Mouse (Mus musculus) layer of hippocampus, postnatal 10 days (tissue): Measurements from ENCODE around the gene Nit2. TPM values are rescaled to one million over a fixed set of nuclear protein-coding genes. Genes with fewer than 3 reads are reported as not detected.
A peak's percentile ranks its signal among the peaks of the same experiment; 100 is the strongest.
"Not testable (repeated sequence)": the region's sequence is repeated elsewhere in the genome, so short reads cannot be mapped to it uniquely, and the experiment has no call there.

Source experiments
- DNase-seq, 2 experiments: peaks; one replicate each; pipeline ENCODE4 v3.0.0; 2021; ENCODE audit warnings: low spot score in 2 of 2
- long read RNA-seq: library from polyadenylated mRNA; stranded (forward); transcript quantifications from one replicate; pipeline ENCODE4 v2.0.0, GENCODE M21; 2023
- total RNA-seq, 2 experiments: library from RNA; stranded (reverse); gene quantifications; 2 replicates each; pipeline ENCODE4 v1.2.3; 2021

Nit2 gene
- 10 to 100 TPM; 21.3 to 23.8 TPM for total RNA-seq
- long read RNA-seq, transcript Nit2-201 (10 exons, 1,286 nt), result major isoform, 31 of 37 reads
- long read RNA-seq, partial matches to known transcripts, result 1 of 37 reads
- long read RNA-seq, other reads (novel, unspliced or antisense), result 5 of 37 reads

DNA sequence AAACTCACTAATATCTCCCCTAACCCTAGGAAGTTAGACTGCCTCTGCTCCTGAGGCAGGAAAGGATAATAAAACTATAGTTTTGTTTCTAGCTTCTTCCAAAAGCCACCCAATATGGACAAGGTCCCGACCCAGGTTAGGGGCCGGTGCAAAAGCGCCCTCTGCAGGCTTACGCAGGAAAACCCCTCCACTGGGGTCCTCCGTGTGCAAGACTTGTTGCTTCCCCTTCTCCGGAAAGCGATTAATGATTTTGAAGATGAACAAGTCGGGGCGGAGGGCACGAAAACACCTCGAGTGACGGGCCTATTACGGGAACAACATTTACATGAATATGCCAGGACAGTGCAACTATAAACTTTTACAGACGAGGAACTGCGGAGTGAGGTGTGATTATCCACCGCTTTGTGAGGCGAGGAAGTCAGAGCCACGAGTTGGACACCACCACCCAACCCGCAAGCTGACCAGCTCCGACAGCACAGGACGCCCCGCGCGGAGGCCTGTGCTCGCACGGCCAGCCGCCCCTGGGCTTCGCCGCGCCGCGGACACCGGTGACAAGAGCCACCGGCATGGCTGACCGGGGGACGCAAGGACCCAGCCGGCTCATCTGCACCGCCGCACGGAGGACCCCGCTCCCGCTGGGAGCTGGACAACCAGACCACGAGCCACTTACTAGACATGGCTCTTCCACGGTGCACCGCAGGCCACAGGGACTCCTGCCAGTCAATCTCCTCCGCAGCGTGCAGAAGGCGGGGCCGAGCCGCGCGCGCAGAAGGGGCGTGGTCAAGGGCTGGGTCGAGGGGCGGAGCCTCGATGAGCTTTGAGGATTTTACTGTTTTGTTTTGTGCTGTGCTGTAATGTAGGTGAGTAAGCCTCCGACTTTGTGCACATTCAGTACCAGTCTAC lies at the start of gene Nit2:
Nit2 (minus strand) TSS at position 731 of the 903 bp plus-strand sequence.
- peak; percentile 94 to 97 for DNase-seq

GRCm38 (mm10) chr16:57215957-57216356 lies 48.8 kb upstream of the Nit2 start:
- no peak for DNase-seq

- DNase-seq, result no peak
These were observed 43.9 kb upstream of the Nit2 start for GRCm38 (mm10) chr16:57211037-57211436.

- DNase-seq, result no peak
These were observed 41.2 kb upstream of the Nit2 start for GRCm38 (mm10) chr16:57208342-57208741.

GRCm38 (mm10) chr16:57197281-57197680 lies 30.1 kb upstream of the Nit2 start:
- no peak for DNase-seq

DNA sequence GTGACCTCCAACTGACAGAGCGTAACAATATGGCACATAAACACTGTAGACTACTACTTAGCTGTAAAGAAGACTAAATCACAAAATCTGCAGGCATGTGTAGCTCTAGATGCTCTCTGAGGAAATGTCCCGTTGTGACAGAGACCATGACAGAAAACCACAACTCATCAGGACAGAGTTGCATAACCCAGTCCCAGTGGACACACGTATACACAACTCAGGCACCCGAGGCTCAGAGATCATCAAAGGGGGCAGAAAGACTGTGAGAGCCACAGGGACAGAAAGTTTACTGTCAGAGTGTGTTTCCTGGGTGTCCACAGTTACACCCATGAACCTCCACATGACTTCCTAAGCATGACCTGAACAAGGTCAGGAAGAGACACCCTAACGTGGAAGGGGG lies 29.4 kb upstream of the Nit2 start:
- DNase-seq, result no peak

- DNase-seq, result no peak
These were observed 24.1 kb upstream of the Nit2 start for GRCm38 (mm10) chr16:57191214-57191613.

GRCm38 (mm10) chr16:57190390-57190789 lies 23.2 kb upstream of the Nit2 start:
- DNase-seq, result no peak

- no peak for DNase-seq
These were observed 22.4 kb upstream of the Nit2 start for GRCm38 (mm10) chr16:57189493-57189892.

DNA sequence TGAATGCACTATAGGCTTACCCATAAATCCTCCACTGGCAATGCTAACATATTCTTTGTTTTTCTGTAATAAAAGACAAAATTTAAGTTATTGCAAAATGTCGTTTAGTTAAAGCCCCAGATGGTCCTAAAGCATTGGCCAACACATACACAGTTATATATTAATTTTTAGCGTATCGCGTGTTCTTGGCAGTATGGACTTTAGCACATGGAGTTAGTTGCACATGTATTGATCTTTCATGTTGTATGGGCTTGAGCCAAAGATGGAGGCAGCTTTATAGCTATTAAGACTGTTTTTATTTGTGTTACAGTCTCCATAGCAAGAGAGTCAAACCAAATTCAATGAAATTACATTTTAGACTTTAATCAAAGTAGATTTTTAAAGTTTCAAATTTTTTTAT lies 19.5 kb upstream of the Nit2 start:
- no peak for DNase-seq

DNA sequence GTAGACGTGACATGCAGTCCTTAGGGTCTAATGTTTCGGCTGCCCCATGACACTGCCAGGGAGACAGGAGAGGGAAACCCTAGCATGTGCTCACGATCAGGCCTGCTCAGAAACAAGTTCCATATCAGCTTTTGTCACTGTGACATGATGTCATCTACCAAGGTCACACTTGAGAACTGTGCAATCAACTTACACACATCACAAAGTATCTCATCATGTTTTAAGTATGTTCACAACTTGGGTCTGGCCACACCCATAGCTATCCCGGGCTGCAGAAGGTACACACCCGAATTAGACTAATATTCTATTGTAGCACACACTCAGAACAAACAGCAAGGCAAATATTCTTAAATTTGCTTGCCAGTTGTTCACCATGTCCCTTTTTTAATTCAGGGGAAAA lies 14.9 kb upstream of the Nit2 start:
- no peak for DNase-seq

GRCm38 (mm10) chr16:57181180-57181579 lies 14.0 kb upstream of the Nit2 start:
- peak; percentile 27 to 42 for DNase-seq

DNA sequence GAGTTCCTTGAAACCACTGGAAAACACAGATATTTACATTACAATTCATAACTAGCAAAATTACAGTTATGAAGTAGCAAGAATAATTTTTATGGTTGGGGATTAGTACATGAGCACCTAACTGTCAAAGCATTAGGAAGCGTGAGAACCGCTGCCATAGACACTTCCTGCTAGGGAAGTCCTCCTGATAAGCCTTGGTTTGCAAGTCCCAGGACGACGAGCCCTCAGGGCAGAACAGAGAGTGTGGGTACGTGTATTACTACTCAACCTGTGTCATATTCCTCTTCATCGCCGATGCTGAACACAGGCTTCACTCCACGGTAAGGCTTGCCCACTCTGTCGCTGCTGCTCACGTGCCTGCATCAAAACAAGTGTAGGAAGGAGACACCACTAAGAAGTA lies 10.5 kb upstream of the Nit2 start:
- no peak for DNase-seq

- peak; percentile 19 to 31 for DNase-seq
These were observed 10.1 kb upstream of the Nit2 start for GRCm38 (mm10) chr16:57177254-57177653.

- DNase-seq, result no peak
These were observed 9.1 kb upstream of the Nit2 start for GRCm38 (mm10) chr16:57176276-57176675.

GRCm38 (mm10) chr16:57175751-57176150 lies 8.6 kb upstream of the Nit2 start:
- no peak for DNase-seq

GRCm38 (mm10) chr16:57174480-57174879 lies 7.3 kb upstream of the Nit2 start:
- not testable (repeated sequence) for DNase-seq

- DNase-seq, result no peak
These were observed 4.4 kb upstream of the Nit2 start for GRCm38 (mm10) chr16:57171570-57171969.

DNA sequence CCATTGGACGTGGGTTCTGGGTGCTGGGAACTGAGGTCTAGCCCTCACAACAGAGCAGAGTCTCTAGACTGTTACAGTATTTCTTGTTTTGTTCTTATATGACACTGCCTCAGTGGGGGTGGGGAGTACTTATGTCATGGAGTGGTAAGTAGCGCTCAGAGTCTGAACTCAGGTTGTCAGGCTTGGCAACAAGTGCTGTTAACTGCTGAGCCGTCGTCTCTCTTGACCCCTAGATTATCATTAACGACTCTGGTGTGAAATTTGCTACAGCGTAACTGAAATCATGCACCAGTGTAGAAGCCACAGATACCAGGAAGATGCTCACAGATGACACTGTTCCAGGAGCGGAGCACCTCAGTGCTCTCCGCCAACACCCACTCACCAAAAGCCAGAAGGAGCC lies 4.0 kb upstream of the Nit2 start:
- no peak for DNase-seq

DNA sequence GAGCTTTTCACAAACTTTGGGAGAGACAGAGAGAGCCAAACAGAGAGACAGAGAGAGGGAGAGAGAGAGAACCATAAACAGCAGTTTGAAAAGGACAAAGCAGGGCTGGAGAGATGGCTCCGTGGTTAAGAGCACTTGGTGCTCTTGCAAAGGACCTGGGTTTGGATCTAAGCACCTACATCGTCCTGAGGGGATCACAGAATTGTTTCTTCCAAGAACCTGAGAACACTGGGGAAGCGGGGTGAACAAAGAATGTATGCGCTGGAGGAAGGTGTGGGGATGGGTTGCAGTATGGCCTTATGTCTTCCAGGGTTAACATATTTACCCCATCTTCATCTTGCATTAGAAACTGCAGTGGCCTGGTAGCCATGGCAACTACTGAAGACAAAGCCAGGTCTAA lies 1.1 kb upstream of the Nit2 start:
- DNase-seq, result no peak

DNA sequence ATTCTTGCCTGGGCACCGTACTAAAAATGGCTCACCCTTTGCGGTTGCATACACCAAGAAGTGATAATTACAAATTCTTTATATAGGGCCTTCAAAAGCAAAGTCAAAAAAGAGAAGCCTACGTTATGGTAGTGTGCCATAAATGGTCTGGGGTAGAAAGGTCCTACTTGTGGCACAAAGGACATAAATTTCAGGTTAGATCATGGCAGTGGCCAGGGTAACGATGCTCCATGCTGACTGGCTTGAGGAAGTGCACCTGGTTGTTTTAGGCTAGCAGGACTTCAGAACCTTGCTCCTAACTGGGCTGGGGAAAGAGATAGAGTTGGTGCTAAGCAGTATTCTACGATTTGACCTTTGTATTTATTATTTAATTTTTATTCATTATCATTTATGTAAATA lies 372 bp upstream of the Nit2 start:
- no peak for DNase-seq

DNA sequence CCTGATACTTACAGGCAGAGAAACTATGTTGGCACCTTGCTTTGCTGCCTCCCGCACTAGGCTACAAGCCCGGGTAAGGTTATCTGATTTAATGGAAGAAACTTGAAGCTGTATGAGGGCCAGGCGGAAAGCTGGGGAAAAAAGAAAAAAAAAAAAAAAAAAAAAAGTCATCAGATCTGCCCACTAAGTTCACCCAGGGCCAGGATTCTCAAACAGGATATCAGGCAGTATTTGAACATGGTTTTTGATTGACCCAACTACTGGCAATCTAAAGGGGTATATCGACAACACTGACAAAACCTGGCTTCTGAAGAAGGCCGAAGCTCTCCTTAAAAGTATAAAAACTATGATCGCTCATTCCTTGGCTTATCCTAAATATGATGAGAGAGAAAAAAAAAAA lies 1.1 kb downstream of the Nit2 start:
- DNase-seq, result no peak

- no peak for DNase-seq
These were observed 2.0 kb downstream of the Nit2 start for GRCm38 (mm10) chr16:57165157-57165556.
